ENCODE assay signal across 24 mouse cellular contexts in genomic region chr7:142600400-142600799, GRCm38 (mm10).
DNase-seq lines count a peak whose midpoint lies in the region; ATAC-seq lines count a peak whose summit lies in the region.
"Had no signal": no experiment of that assay in that cellular context is flagged by ENCODE, and none has a peak within 500 bp of the region (broad histone marks: within the 10 kb centered on the region; RNA-seq: fewer than 3 reads in every experiment).

No protein-coding gene starts in this region.

- H3K36me3 ChIP-seq in forebrain, embryonic 10.5 days (replicated peaks), result no peaks in the 10 kb centered on the region
- H3K36me3 ChIP-seq in forebrain, embryonic 13.5 days (ENCODE audit: poor library complexity, severe bottlenecking), result no peaks in the 10 kb centered on the region
- H3K36me3 ChIP-seq in kidney, embryonic 16.5 days (ENCODE audit: insufficient read depth, low read length), result no peaks in the 10 kb centered on the region
- H3K36me3 ChIP-seq: embryonic facial prominence, embryonic 13.5 days; intestine, embryonic 15.5 days; midbrain, embryonic 12.5 days; neural tube, embryonic 15.5 days; stomach, embryonic 15.5 days had no signal

- ATAC-seq in forebrain, embryonic 13.5 days, result no peak
- no peak for ATAC-seq in kidney, embryonic 16.5 days (ENCODE audit: low FRiP score, low TSS enrichment)
- ATAC-seq: intestine, embryonic 15.5 days; lung, postnatal 0 days had no signal

- no peak overlapping the region for H3K9ac ChIP-seq in forebrain, embryonic 13.5 days
- H3K9ac ChIP-seq in kidney, embryonic 16.5 days (replicated peaks; ENCODE audit: low read length), result 0 out of 2 replicates have a peak overlapping the region, but pooled peaks have one; percentile 13
- H3K9ac ChIP-seq: embryonic facial prominence, embryonic 13.5 days; hindbrain, embryonic 14.5 days; intestine, embryonic 15.5 days; liver, embryonic 14.5 days; midbrain, embryonic 12.5 days; neural tube, embryonic 15.5 days; stomach, embryonic 15.5 days had no signal

- H3K4me2 ChIP-seq in forebrain, embryonic 13.5 days, result no peak overlapping the region
- no peak overlapping the region for H3K4me2 ChIP-seq in kidney, embryonic 16.5 days (replicated peaks; ENCODE audit: low read depth, low read length)
- H3K4me2 ChIP-seq: embryonic facial prominence, embryonic 13.5 days; hindbrain, embryonic 14.5 days; intestine, embryonic 15.5 days; midbrain, embryonic 12.5 days; neural tube, embryonic 15.5 days; stomach, embryonic 15.5 days had no signal

- peaks cover 11% of the 10 kb centered on the region for H3K4me1 ChIP-seq in forebrain, embryonic 10.5 days
- 0 out of 2 replicates have a peak, but pooled peaks cover 2% of the 10 kb centered on the region for H3K4me1 ChIP-seq in forebrain, embryonic 13.5 days
- peaks cover 13% of the 10 kb centered on the region for H3K4me1 ChIP-seq in kidney, embryonic 16.5 days (ENCODE audit: insufficient read depth, low read length)
- H3K4me1 ChIP-seq: neural tube, embryonic 15.5 days; stomach, embryonic 15.5 days had no signal

- no peaks in the 10 kb centered on the region; the same call in 1 of the 2 replicates for H3K27me3 ChIP-seq in forebrain, embryonic 10.5 days (ENCODE audit: poor library complexity, severe bottlenecking)
- no peaks in the 10 kb centered on the region for H3K27me3 ChIP-seq in forebrain, embryonic 13.5 days
- no peaks in the 10 kb centered on the region for H3K27me3 ChIP-seq in kidney, embryonic 16.5 days (ENCODE audit: insufficient read depth, low read length)
- H3K27me3 ChIP-seq: embryonic facial prominence, embryonic 13.5 days; intestine, embryonic 15.5 days; midbrain, embryonic 12.5 days; neural tube, embryonic 15.5 days; stomach, embryonic 15.5 days had no signal

- no peaks in the 10 kb centered on the region for H3K9me3 ChIP-seq in forebrain, embryonic 10.5 days
- H3K9me3 ChIP-seq in forebrain, embryonic 13.5 days (replicated peaks), result no peaks in the 10 kb centered on the region
- no peaks in the 10 kb centered on the region for H3K9me3 ChIP-seq in kidney, embryonic 16.5 days (ENCODE audit: low read length)
- H3K9me3 ChIP-seq: embryonic facial prominence, embryonic 13.5 days; intestine, embryonic 15.5 days; midbrain, embryonic 12.5 days; neural tube, embryonic 15.5 days; stomach, embryonic 15.5 days had no signal

- H3K27ac ChIP-seq in forebrain, embryonic 10.5 days, result peak overlapping the region; percentile 20; the same call in 1 of the 2 replicates
- H3K27ac ChIP-seq in forebrain, embryonic 13.5 days, result no peak overlapping the region
- no peak overlapping the region for H3K27ac ChIP-seq in kidney, embryonic 16.5 days (ENCODE audit: low read length)
- H3K27ac ChIP-seq: embryonic facial prominence, embryonic 13.5 days; hindbrain, embryonic 14.5 days; intestine, embryonic 15.5 days; left cerebral cortex, adult 2 months; liver, embryonic 14.5 days; midbrain, embryonic 12.5 days; neural tube, embryonic 15.5 days; stomach, embryonic 15.5 days had no signal

- no peak for DNase-seq in forebrain, embryonic 10.5 days (ENCODE audit: extremely low spot score, low spot score)
- DNase-seq in kidney, postnatal 4 days, result no peak
- DNase-seq in gastrocnemius, postnatal 25 days, result peak; percentile 81
- peak; percentile 95 for DNase-seq in skeletal muscle tissue, adult 2 months (ENCODE audit: low read depth, low spot score)
- no peak for DNase-seq in adrenal gland, postnatal 36 days
- no peak for DNase-seq in urinary bladder, adult 2 months (ENCODE audit: low spot score)
- DNase-seq: adrenal gland, adult 2 months; cerebellum, adult 8-10 months; kidney, adult 9 months; kidney, postnatal 36 days; layer of hippocampus, adult 9-11 months; left cerebral cortex, postnatal 4 days; spleen, adult 18-20 months had no signal

- H3K4me3 ChIP-seq in forebrain, embryonic 10.5 days, result no peak overlapping the region
- no peak overlapping the region for H3K4me3 ChIP-seq in forebrain, embryonic 13.5 days
- no peak overlapping the region for H3K4me3 ChIP-seq in kidney, embryonic 16.5 days (ENCODE audit: low read length)
- H3K4me3 ChIP-seq: embryonic facial prominence, embryonic 13.5 days; intestine, embryonic 15.5 days; left cerebral cortex, adult 2 months; midbrain, embryonic 12.5 days; neural tube, embryonic 15.5 days; stomach, embryonic 15.5 days had no signal

- 53% methylated on average over 1 of the region's 1 CpGs for WGBS in forebrain, embryonic 10.5 days
- WGBS in forebrain, embryonic 13.5 days, result 64% methylated on average over 1 of the region's 1 CpGs
- WGBS in kidney, embryonic 16.5 days, result 11% methylated on average over 1 of the region's 1 CpGs

Comparison
In these comparisons a context has a peak if more than half of its experiments do, and no peak if none do; other contexts are left out.
1. DNase-seq: peak in gastrocnemius, postnatal 25 days (single experiment) and skeletal muscle tissue, adult 2 months (single experiment); none in forebrain, embryonic 10.5 days (single experiment), kidney, postnatal 4 days (0 of 2), adrenal gland, postnatal 36 days (0 of 2) and urinary bladder, adult 2 months (single experiment).